Mouse (Mus musculus) stomach, embryonic 16.5 days (tissue): Measurements from ENCODE around the gene C1qb. TPM values are rescaled to one million over a fixed set of nuclear protein-coding genes. Genes with fewer than 3 reads are reported as not detected.
A peak's percentile ranks its signal among the peaks of the same experiment; 100 is the strongest.

ENCODE experiments used
- ATAC-seq: fragments of 200-750 bp; cut with Nextera tagmentation; 2 replicates; pipeline ENCODE4 v1.8.0; 2017; ENCODE audit warnings: moderate number of reproducible peaks, moderate TSS enrichment; ENCODE audit not compliant: insufficient read depth, low FRiP score
- H3K27ac ChIP-seq: fragments of 300-500 bp; sonication (generic); 2 replicates; pipeline ENCODE4 v1.5.1; 2014; ENCODE audit warnings: low read length
- H3K27me3 ChIP-seq: fragments of 300-500 bp; sonication (generic); 2 replicates; pipeline ENCODE4 v1.6.1; 2014; ENCODE audit warnings: low read length, control low read depth, mixed read lengths; ENCODE audit not compliant: control insufficient read depth, insufficient read depth
- H3K36me3 ChIP-seq: fragments of 300-500 bp; sonication (generic); 2 replicates; pipeline ENCODE4 v1.6.1; 2014; ENCODE audit warnings: low read length; ENCODE audit not compliant: control insufficient read depth, insufficient read depth
- H3K4me1 ChIP-seq: fragments of 300-500 bp; sonication (generic); 2 replicates; pipeline ENCODE4 v1.6.1; 2014; ENCODE audit warnings: low read length, control low read depth, mixed read lengths; ENCODE audit not compliant: control insufficient read depth, insufficient read depth
- H3K4me2 ChIP-seq: fragments of 300-500 bp; sonication (generic); 2 replicates; pipeline ENCODE4 v1.6.1; 2014; ENCODE audit warnings: low read depth, low read length, mixed read lengths
- H3K4me3 ChIP-seq: fragments of 300-500 bp; sonication (generic); replicated peaks from 2 replicates; pipeline ENCODE4 v1.5.1; 2014; ENCODE audit warnings: mild to moderate bottlenecking, low read length
- H3K9ac ChIP-seq: fragments of 300-500 bp; sonication (generic); 2 replicates; pipeline ENCODE4 v1.6.1; 2014; ENCODE audit warnings: low read length
- H3K9me3 ChIP-seq: fragments of 300-500 bp; sonication (generic); replicated peaks from 2 replicates; pipeline ENCODE4 v1.6.1; 2016; ENCODE audit warnings: low read length, control low read depth; ENCODE audit not compliant: control insufficient read depth
- WGBS: fragments of 180-500 bp; shearing (Covaris S2); extraction: QIAGEN DNeasy Blood & Tissue Kit; methylation state at CpG from one replicate; pipeline ENCODE4 v1.1.7; 2014; 5-methylcytosine and 5-hydroxymethylcytosine counted together
- polyA plus RNA-seq: library from polyadenylated mRNA; unstranded; fragments of >200 nt; fragmentation: Nextera tagmentation; extraction: Ambion mirVana; gene quantifications from 2 replicates; pipeline ENCODE4 v1.2.1, GENCODE M21; 2015

C1qb gene
- polyA plus RNA-seq, 1 experiment from 2014 or later, result 79.3 TPM

- Histone ChIP-seq H3K4me3 (no peak overlapping the region), H3K4me2 (no peak overlapping the region), H3K27me3 (no peaks in the 10 kb centered on the region), H3K9ac (no peak overlapping the region), H3K9me3 (no peaks in the 10 kb centered on the region), H3K36me3 (no peaks in the 10 kb centered on the region), H3K4me1 (peaks cover 17% of the 10 kb centered on the region), H3K27ac (no peak overlapping the region)
- no peak for ATAC-seq
- WGBS, result 49% methylated on average over 4 of the region's 4 CpGs
Measured at GRCm38 (mm10) chr4:136842033-136842432, 44.0 kb downstream of the C1qb start.

GRCm38 (mm10) chr4:136841056-136841455 lies 44.9 kb downstream of the C1qb start:
- H3K36me3 ChIP-seq, result no peaks in the 10 kb centered on the region
- H3K9me3 ChIP-seq, result no peaks in the 10 kb centered on the region

GRCm38 (mm10) chr4:136838462-136838861 lies 47.5 kb downstream of the C1qb start:
- ATAC-seq, result no peak

More at GRCm38 (mm10) chr4:136841056-136841455, 44.9 kb downstream of the C1qb start:
- WGBS, result 11% methylated on average over 5 of the region's 5 CpGs
- ATAC-seq, result peak; percentile 23; the same call in 1 of the 2 replicates
- Histone ChIP-seq H3K4me2 (no peak overlapping the region), H3K4me1 (peaks cover 24% of the 10 kb centered on the region), H3K4me3 (no peak overlapping the region), H3K9ac (no peak overlapping the region), H3K27me3 (no peaks in the 10 kb centered on the region), H3K27ac (no peak overlapping the region)

GRCm38 (mm10) chr4:136838026-136838425 lies 48.0 kb downstream of the C1qb start:
- H3K27me3 ChIP-seq, result no peaks in the 10 kb centered on the region
- no peak overlapping the region for H3K4me3 ChIP-seq
- H3K4me2 ChIP-seq, result no peak overlapping the region
- peaks cover 43% of the 10 kb centered on the region for H3K4me1 ChIP-seq
- no peaks in the 10 kb centered on the region for H3K9me3 ChIP-seq
- no peak for ATAC-seq
- no peaks in the 10 kb centered on the region for H3K36me3 ChIP-seq
- H3K27ac ChIP-seq, result no peak overlapping the region
- no peak overlapping the region for H3K9ac ChIP-seq
- WGBS, result 53% methylated on average over 9 of the region's 9 CpGs

More at GRCm38 (mm10) chr4:136838462-136838861, 47.5 kb downstream of the C1qb start:
- Histone ChIP-seq H3K27ac (no peak overlapping the region), H3K9ac (no peak overlapping the region), H3K36me3 (no peaks in the 10 kb centered on the region), H3K27me3 (no peaks in the 10 kb centered on the region), H3K4me2 (no peak overlapping the region), H3K9me3 (no peaks in the 10 kb centered on the region), H3K4me3 (no peak overlapping the region), H3K4me1 (peaks cover 39% of the 10 kb centered on the region)
- 51% methylated on average over 9 of the region's 9 CpGs for WGBS

- H3K4me3 ChIP-seq, result peak overlapping the region; percentile 80
- peak overlapping the region; percentile 91 for H3K27ac ChIP-seq
- H3K9me3 ChIP-seq, result no peaks in the 10 kb centered on the region
- peak overlapping the region; percentile 96 for H3K4me2 ChIP-seq
- ATAC-seq, result peak; percentile 53
- H3K9ac ChIP-seq, result peak overlapping the region; percentile 90
- no peaks in the 10 kb centered on the region for H3K36me3 ChIP-seq
- WGBS, result 1% methylated on average over 27 of the region's 27 CpGs
- no peaks in the 10 kb centered on the region for H3K27me3 ChIP-seq
- peaks cover 53% of the 10 kb centered on the region for H3K4me1 ChIP-seq
Measured at GRCm38 (mm10) chr4:136836387-136836931, 49.5 kb downstream of the C1qb start.

- H3K27ac ChIP-seq, result peak within 1 kb of the TSS; percentile 91
- H3K9ac ChIP-seq, result peak within 1 kb of the TSS; percentile 90
- H3K4me1 ChIP-seq, result peaks cover 50% of the 10 kb centered on the region
- no peaks in the 10 kb centered on the region for H3K27me3 ChIP-seq
- WGBS, result under 1% methylated on average over 79 of the region's 88 CpGs
- peak; percentile 71 for ATAC-seq
- H3K4me2 ChIP-seq, result peak within 1 kb of the TSS; percentile 96
- H3K4me3 ChIP-seq, result peak within 1 kb of the TSS; percentile 80
- H3K9me3 ChIP-seq, result no peaks in the 10 kb centered on the region
- no peaks in the 10 kb centered on the region for H3K36me3 ChIP-seq
Measured at GRCm38 (mm10) chr4:136835621-136836386, 50.2 kb downstream of the C1qb start, which contains the start of gene Ephb2. Gene Ephb2 (minus strand): TSS chr4:136835988.

GRCm38 (mm10) chr4:136834815-136835620 lies 51.0 kb downstream of the C1qb start:
- Histone ChIP-seq H3K36me3 (no peaks in the 10 kb centered on the region), H3K27ac (peak overlapping the region; percentile 91; the same call in 1 of the 2 replicates), H3K27me3 (no peaks in the 10 kb centered on the region), H3K4me2 (peak overlapping the region; percentile 96), H3K4me3 (peak overlapping the region; percentile 80), H3K9ac (peak overlapping the region; percentile 90), H3K4me1 (peaks cover 55% of the 10 kb centered on the region), H3K9me3 (no peaks in the 10 kb centered on the region)
- ATAC-seq, result no peak
- 1% methylated on average over 76 of the region's 76 CpGs for WGBS

GRCm38 (mm10) chr4:136834439-136834814 lies 51.6 kb downstream of the C1qb start:
- Histone ChIP-seq H3K27ac (peak overlapping the region; percentile 91; the same call in 1 of the 2 replicates), H3K4me3 (peak overlapping the region; percentile 80), H3K4me1 (peaks cover 61% of the 10 kb centered on the region), H3K36me3 (no peaks in the 10 kb centered on the region), H3K9ac (peak overlapping the region; percentile 90), H3K9me3 (no peaks in the 10 kb centered on the region), H3K27me3 (no peaks in the 10 kb centered on the region), H3K4me2 (peak overlapping the region; percentile 96)
- WGBS, result 15% methylated on average over 12 of the region's 12 CpGs
- no peak for ATAC-seq
